Mouse (Mus musculus) ES-E14 (cell line): Measurements from ENCODE around the gene Fmo3. TPM values are rescaled to one million over a fixed set of nuclear protein-coding genes. Genes with fewer than 3 reads are reported as not detected.

ENCODE experiments used
- DNase-seq: peaks from one replicate; pipeline ENCODE4 v3.0.0-alpha.2; 2013; ENCODE audit warnings: low read depth, low spot score
- H3K27ac ChIP-seq: 2 replicates; pipeline ENCODE4 v1.5.1; 2012; ENCODE audit warnings: low read depth, mild to moderate bottlenecking, low read length, moderate library complexity, mixed read lengths; ENCODE audit not compliant: poor library complexity, insufficient read depth, severe bottlenecking
- H3K36me3 ChIP-seq: 2 replicates; pipeline ENCODE4 v1.6.1; 2012; ENCODE audit warnings: mild to moderate bottlenecking, low read length, moderate library complexity, mixed read lengths; ENCODE audit not compliant: control insufficient read depth, poor library complexity, insufficient read depth, severe bottlenecking
- H3K4me1 ChIP-seq, 2 experiments: fragments of 150-350 bp in 1 of 2; sonication (generic) in 1 of 2; 2 replicates each; pipeline ENCODE4 v1.6.1; 2012; ENCODE audit warnings: low read length in 2 of 2, mild to moderate bottlenecking in 1 of 2, mixed read lengths in 1 of 2; ENCODE audit not compliant: control insufficient read depth in 2 of 2, insufficient read depth in 2 of 2, poor library complexity in 1 of 2
- H3K4me3 ChIP-seq, 2 experiments: fragments of 150-350 bp in 1 of 2; sonication (generic) in 1 of 2; 2 replicates each; pipeline ENCODE4 v1.5.1; 2012; ENCODE audit warnings: low read length in 2 of 2, low read depth in 1 of 2, mild to moderate bottlenecking in 1 of 2, mixed read lengths in 1 of 2; ENCODE audit not compliant: insufficient read depth in 1 of 2, poor library complexity in 1 of 2, severe bottlenecking in 1 of 2
- H3K9ac ChIP-seq: 2 replicates; pipeline ENCODE4 v1.6.1; 2012; ENCODE audit warnings: low read depth, mild to moderate bottlenecking, low read length, mixed read lengths; ENCODE audit not compliant: poor library complexity, insufficient read depth, severe bottlenecking
- H3K9me3 ChIP-seq: fragments of 150-350 bp; sonication (generic); 2 replicates; pipeline ENCODE4 v1.6.1; 2012; ENCODE audit warnings: low read depth, mild to moderate bottlenecking, low read length; ENCODE audit not compliant: control insufficient read depth, insufficient read depth
- CHD2 ChIP-seq: IDR thresholded peaks from 2 replicates; pipeline ENCODE4 v1.6.1; 2014; ENCODE audit warnings: mild to moderate bottlenecking, low read depth, low read length, inconsistent platforms
- HCFC1 ChIP-seq: IDR thresholded peaks from 2 replicates; pipeline ENCODE4 v1.6.1; 2012; ENCODE audit warnings: low read length, inconsistent platforms, borderline replicate concordance; ENCODE audit not compliant: insufficient read depth
- MAFK ChIP-seq: IDR thresholded peaks from 2 replicates; pipeline ENCODE4 v1.6.1; 2014; ENCODE audit warnings: mild to moderate bottlenecking, low read depth, low read length, inconsistent platforms; ENCODE audit not compliant: insufficient read depth
- ZC3H11A ChIP-seq: IDR thresholded peaks from 2 replicates; pipeline ENCODE4 v1.6.1; 2012; ENCODE audit warnings: low read depth, mild to moderate bottlenecking, inconsistent platforms, low read length, borderline replicate concordance
- ZNF384 ChIP-seq: IDR thresholded peaks from 2 replicates; pipeline ENCODE4 v1.6.1; 2012; ENCODE audit warnings: low read depth, low read length, inconsistent platforms
- in situ Hi-C, 2 experiments: fragments of 600-800 bp; cut with MboI; formaldehyde crosslinking; loops; one replicate each; pipeline ENCODE4 v1.15.1; 2025; ENCODE audit warnings: low sequenced_read_pairs in 2 of 2, inconsistent platforms in 1 of 2; ENCODE audit not compliant: unreplicated experiment in 2 of 2
- total RNA-seq: library from RNA; depleted of rRNA; stranded (reverse); fragments of 300-350 nt; gene quantifications from 2 replicates; pipeline ENCODE4 v1.2.3, GENCODE M21; 2012; rRNA removed

The Fmo3 gene
- total RNA-seq, 1 experiment: not detected

GRCm38 (mm10) chr1:162925121-162925520, 59.2 kb downstream of the Fmo3 start:
- TF ChIP-seq HCFC1 (no peak), CHD2 (no peak)
- Histone ChIP-seq H3K4me3 (no peak overlapping the region), H3K9ac (no peak overlapping the region), H3K9me3 (no peaks in the 10 kb centered on the region), H3K27ac (no peak overlapping the region), H3K4me1 (no peaks in the 10 kb centered on the region), H3K36me3 (no peaks in the 10 kb centered on the region)
- in situ Hi-C loops: no loop called here
- DNase-seq: no peak

- Histone ChIP-seq H3K9me3 (no peaks in the 10 kb centered on the region), H3K4me1 (no peaks in the 10 kb centered on the region), H3K36me3 (no peaks in the 10 kb centered on the region), H3K4me3 (no peak overlapping the region), H3K27ac (no peak overlapping the region), H3K9ac (no peak overlapping the region)
- in situ Hi-C loops: no loop called here
- no peak for TF ChIP-seq ZNF384
- no peak for TF ChIP-seq HCFC1
- TF ChIP-seq MAFK: no peak
- TF ChIP-seq CHD2: no peak
- TF ChIP-seq ZC3H11A: no peak
- no peak for DNase-seq
These were observed 67.7 kb downstream of the Fmo3 start for GRCm38 (mm10) chr1:162916661-162917060.

- Histone ChIP-seq H3K4me1 (no peaks in the 10 kb centered on the region), H3K36me3 (no peaks in the 10 kb centered on the region), H3K27ac (no peak overlapping the region), H3K4me3 (no peak overlapping the region), H3K9me3 (no peaks in the 10 kb centered on the region), H3K9ac (no peak overlapping the region)
- in situ Hi-C loops: no loop called here
- no peak for DNase-seq
- no peak for TF ChIP-seq HCFC1
These were observed 69.3 kb downstream of the Fmo3 start for GRCm38 (mm10) chr1:162914932-162915556.

GRCm38 (mm10) chr1:162912085-162912484, 72.2 kb downstream of the Fmo3 start:
- DNase-seq: no peak
- no peaks in the 10 kb centered on the region for H3K9me3 ChIP-seq
- H3K4me1 ChIP-seq: no peaks in the 10 kb centered on the region
- no peaks in the 10 kb centered on the region for H3K36me3 ChIP-seq
- TF ChIP-seq HCFC1: no peak
- no peak for TF ChIP-seq MAFK
- no peak for TF ChIP-seq ZNF384
- TF ChIP-seq CHD2: no peak
- TF ChIP-seq ZC3H11A: no peak
- H3K27ac ChIP-seq: no peak overlapping the region
- no peak overlapping the region for H3K4me3 ChIP-seq
- H3K9ac ChIP-seq: no peak overlapping the region
- in situ Hi-C loops: no loop called here

Other genes with a start within 250 kb of the Fmo3 start
- gene Prrc2c, start 244.0 kb downstream of the Fmo3 start, total RNA-seq: 152 and 164 TPM in 2 replicates
- gene Fmo4, start 170.6 kb downstream of the Fmo3 start, total RNA-seq: not detected in 2 replicates
- 0.36 TPM in 1 of 2 replicates, not detected in the other for gene Fmo1, start 117.9 kb downstream of the Fmo3 start, total RNA-seq
- gene Fmo2, start 85.8 kb downstream of the Fmo3 start, total RNA-seq: not detected in 2 replicates
- gene Fmo6, start 47.0 kb downstream of the Fmo3 start, total RNA-seq: not detected in 2 replicates
- gene Mroh9, start 101.1 kb upstream of the Fmo3 start, total RNA-seq: not detected in 2 replicates